Mouse (Mus musculus) CD4-positive naive resting alpha-beta T cell, adult 57 days (primary cell): ENCODE measurements around the gene Enah. TPM values are rescaled to one million over a fixed set of nuclear protein-coding genes. Genes with fewer than 3 reads are reported as not detected.

ENCODE experiments used
- total RNA-seq: library from RNA; stranded (reverse); gene quantifications from one replicate; pipeline ENCODE4 v1.2.4, GENCODE M21; 2023

Enah gene
- 0.65 TPM for total RNA-seq

GRCm38 (mm10) chr1:182019926-182020801, at the start of gene Enah:
Enah (minus strand) TSS chr1:182019990.

Other genes starting within 250 kb of the Enah start
- gene Lbr, start 176.9 kb downstream of the Enah start, total RNA-seq = 246 TPM
- 75.3 TPM for gene Srp9, start 104.7 kb upstream of the Enah start, total RNA-seq
- gene Vmn1r1, start 144.5 kb upstream of the Enah start, total RNA-seq = not detected